Mouse (Mus musculus) lung, adult 2 months (tissue): ENCODE measurements around the gene Htr2b. TPM values are rescaled to one million over a fixed set of nuclear protein-coding genes. Genes with fewer than 3 reads are reported as not detected.

Source experiments
- DNase-seq: peaks from one replicate; pipeline ENCODE4 v3.0.0; 2022
- H3K4me1 ChIP-seq: fragments of 200-500 bp; 2 replicates; pipeline ENCODE4 v1.6.1; 2011; ENCODE audit warnings: low read length; ENCODE audit not compliant: control insufficient read depth, insufficient read depth
- H3K4me3 ChIP-seq: fragments of 200-500 bp; replicated peaks from 2 replicates; pipeline ENCODE3; 2011; ENCODE audit warnings: low read depth, mild to moderate bottlenecking, control low read depth, low read length; ENCODE audit errors: extremely low read depth
- CTCF ChIP-seq: fragments of 200-500 bp; IDR thresholded peaks from 2 replicates; pipeline ENCODE4 v1.5.1; 2011; ENCODE audit warnings: mild to moderate bottlenecking, low read length, control low read depth; ENCODE audit not compliant: insufficient read depth
- POLR2A ChIP-seq: fragments of 200-500 bp; IDR thresholded peaks from 2 replicates; pipeline ENCODE4 v1.6.1; 2011; ENCODE audit warnings: low read depth, mild to moderate bottlenecking, control low read depth, low read length, borderline replicate concordance; ENCODE audit errors: extremely low read depth
- whole genome bisulfite sequencing: fragments of 180-500 bp; shearing (Covaris S2); methylation state at CpG from one replicate; pipeline ENCODE4 v1.1.7; 2018; 5-methylcytosine and 5-hydroxymethylcytosine counted together
- polyA plus RNA-seq: library from polyadenylated mRNA; depleted of rRNA; stranded (reverse); fragments of >200 nt; gene quantifications from 2 replicates; pipeline ENCODE4 v1.2.3, GENCODE M21; 2012; rRNA removed

The Htr2b gene
- polyA plus RNA-seq, 1 experiment = 0.73 TPM

DNA sequence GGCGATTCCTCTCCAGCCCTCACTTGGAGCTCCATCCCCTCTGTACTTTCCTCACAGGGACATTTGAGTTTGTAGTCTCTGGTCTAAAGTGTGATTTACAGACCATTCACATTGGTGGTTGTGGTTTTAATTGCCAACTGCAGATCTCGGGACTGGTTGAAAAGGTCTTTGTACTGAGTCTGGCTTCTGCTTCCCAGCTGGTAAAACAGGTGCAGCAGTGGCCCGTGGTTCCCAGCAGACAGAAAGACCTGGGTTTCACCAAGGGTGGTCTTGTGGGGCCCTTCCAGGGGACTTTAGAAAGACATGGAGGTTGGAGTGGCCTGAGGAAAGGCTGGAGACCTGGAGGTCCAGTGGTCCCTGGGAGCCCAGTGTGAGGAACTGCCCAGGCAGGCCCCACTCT, 56.8 kb downstream of the Htr2b start:
- Histone ChIP-seq H3K4me1 (no peaks in the 10 kb centered on the region), H3K4me3 (no peak overlapping the region)
- no peak for TF ChIP-seq CTCF
- no peak for TF ChIP-seq POLR2A
- 52% methylated on average over 3 of the region's 3 CpGs for WGBS
- DNase-seq = no peak

DNA sequence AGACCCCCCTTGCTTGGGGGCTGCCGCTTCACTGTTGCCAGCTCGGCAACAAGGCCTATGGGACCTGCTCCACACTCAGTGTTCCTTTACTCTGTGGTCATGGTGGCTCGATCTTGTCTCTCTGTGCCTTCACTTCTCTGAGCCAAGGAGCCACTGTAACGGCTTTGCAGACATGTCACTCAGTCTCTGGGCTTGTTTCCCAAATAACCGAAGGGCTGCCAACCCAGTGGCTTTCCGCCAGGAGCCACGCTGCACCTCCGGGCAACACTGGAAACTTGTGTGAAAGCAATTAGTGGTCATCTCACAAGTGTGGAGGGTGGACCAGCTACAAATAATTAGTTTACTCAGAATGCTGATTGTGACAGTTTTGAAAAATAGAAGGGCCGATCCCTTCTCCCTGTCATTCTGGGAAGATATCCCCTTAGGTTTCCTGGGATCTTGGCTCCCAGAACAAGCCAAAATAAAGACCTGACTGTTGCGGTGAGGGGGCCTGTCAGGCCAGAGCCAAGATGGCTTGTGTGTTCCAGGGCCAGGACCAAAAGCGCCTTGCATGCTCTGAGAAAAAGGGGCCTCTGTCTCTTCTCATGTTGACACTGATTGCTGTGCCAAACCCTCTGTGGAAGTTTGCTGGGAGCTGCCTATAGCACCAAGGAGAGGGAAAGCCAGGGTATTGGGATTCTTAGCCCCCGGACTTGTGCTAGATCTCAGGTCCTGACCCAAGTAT, 58.4 kb downstream of the Htr2b start:
- Histone ChIP-seq H3K4me1 (no peaks in the 10 kb centered on the region), H3K4me3 (no peak overlapping the region)
- DNase-seq = no peak
- WGBS = 69% methylated on average over 12 of the region's 12 CpGs
- no peak for TF ChIP-seq POLR2A

Other genes with a start within 250 kb of the Htr2b start
- 232 and 319 TPM in 2 replicates for gene Itm2c, start 217.7 kb downstream of the Htr2b start, polyA plus RNA-seq
- not detected in 2 replicates for gene 4933407L21Rik, start 183.5 kb downstream of the Htr2b start, polyA plus RNA-seq
- gene Gpr55, start 151.0 kb downstream of the Htr2b start, polyA plus RNA-seq = 0.49 and 0.58 TPM in 2 replicates
- 0.21 TPM in 1 of 2 replicates, not detected in the other for gene Spata3, start 95.2 kb downstream of the Htr2b start, polyA plus RNA-seq
- gene 2810459M11Rik, start 66.1 kb downstream of the Htr2b start, polyA plus RNA-seq = 0.63 and 0.83 TPM in 2 replicates
- gene Psmd1, start 47.6 kb downstream of the Htr2b start, polyA plus RNA-seq = 32.9 and 52.4 TPM in 2 replicates
- gene Gm21972, start 21.7 kb upstream of the Htr2b start, polyA plus RNA-seq = not detected in 2 replicates
- 4.0 and 5.3 TPM in 2 replicates for gene Armc9, start 42.8 kb upstream of the Htr2b start, polyA plus RNA-seq
- 13.7 and 16.4 TPM in 2 replicates for gene B3gnt7, start 190.9 kb upstream of the Htr2b start, polyA plus RNA-seq
- 6.1 and 8.1 TPM in 2 replicates for gene Ncl, start 247.4 kb upstream of the Htr2b start, polyA plus RNA-seq